Mouse (Mus musculus) hindbrain, embryonic 16.5 days (tissue): Measurements from ENCODE around the gene Arhgap23. TPM values are rescaled to one million over a fixed set of nuclear protein-coding genes. Genes with fewer than 3 reads are reported as not detected.

ENCODE experiments used
- ATAC-seq: fragments of 200-750 bp; cut with Nextera tagmentation; 2 replicates; pipeline ENCODE4 v1.8.0; 2017; ENCODE audit warnings: moderate TSS enrichment, moderate library complexity
- H3K27ac ChIP-seq: fragments of 300-500 bp; sonication (generic); 2 replicates; pipeline ENCODE4 v1.5.1; 2014; ENCODE audit warnings: low read depth, mild to moderate bottlenecking, control low read depth, low read length, moderate library complexity
- H3K27me3 ChIP-seq: fragments of 300-500 bp; sonication (generic); replicated peaks from 2 replicates; pipeline ENCODE4 v1.6.1; 2014; ENCODE audit warnings: low read length; ENCODE audit not compliant: control insufficient read depth, insufficient read depth
- H3K36me3 ChIP-seq: fragments of 300-500 bp; sonication (generic); 2 replicates; pipeline ENCODE4 v1.6.1; 2014; ENCODE audit warnings: mild to moderate bottlenecking, low read length, moderate library complexity, mixed read lengths; ENCODE audit not compliant: control insufficient read depth, insufficient read depth
- H3K4me1 ChIP-seq: fragments of 300-500 bp; sonication (generic); 2 replicates; pipeline ENCODE4 v1.6.1; 2014; ENCODE audit warnings: low read depth, low read length; ENCODE audit not compliant: control insufficient read depth, insufficient read depth
- H3K4me2 ChIP-seq: fragments of 300-500 bp; sonication (generic); 2 replicates; pipeline ENCODE4 v1.6.1; 2014; ENCODE audit warnings: mild to moderate bottlenecking, low read length, control low read depth, moderate library complexity
- H3K4me3 ChIP-seq: fragments of 300-500 bp; sonication (generic); 2 replicates; pipeline ENCODE4 v1.5.1; 2014; ENCODE audit warnings: mild to moderate bottlenecking, low read length, control low read depth, moderate library complexity
- H3K9ac ChIP-seq: fragments of 300-500 bp; sonication (generic); 2 replicates; pipeline ENCODE4 v1.6.1; 2014; ENCODE audit warnings: low read depth, mild to moderate bottlenecking, control low read depth, low read length, moderate library complexity
- H3K9me3 ChIP-seq: fragments of 300-500 bp; sonication (generic); 2 replicates; pipeline ENCODE4 v1.6.1; 2014; ENCODE audit warnings: mild to moderate bottlenecking, low read length, moderate library complexity; ENCODE audit not compliant: control insufficient read depth
- WGBS: fragments of 180-500 bp; shearing (Covaris S2); extraction: QIAGEN DNeasy Blood & Tissue Kit; methylation state at CpG from one replicate; pipeline ENCODE4 v1.1.7; 2014; 5-methylcytosine and 5-hydroxymethylcytosine counted together
- polyA plus RNA-seq: library from polyadenylated mRNA; unstranded; fragments of >200 nt; fragmentation: Nextera tagmentation; extraction: Ambion mirVana; gene quantifications from 2 replicates; pipeline ENCODE4 v1.2.1, GENCODE M21; 2015

Gene Arhgap23
- polyA plus RNA-seq, 1 experiment from 2014 or later, result 9.4 TPM

- WGBS, result 92% methylated on average over 2 of the region's 2 CpGs
- no peak overlapping the region for H3K4me3 ChIP-seq
- no peaks in the 10 kb centered on the region; the same call in 1 of the 2 replicates for H3K4me1 ChIP-seq
- ATAC-seq, result no peak
- H3K4me2 ChIP-seq, result no peak overlapping the region
- no peak overlapping the region for H3K27ac ChIP-seq
- peaks cover 23% of the 10 kb centered on the region for H3K36me3 ChIP-seq
- H3K27me3 ChIP-seq, result no peaks in the 10 kb centered on the region
- no peaks in the 10 kb centered on the region for H3K9me3 ChIP-seq
- H3K9ac ChIP-seq, result no peak overlapping the region
Observed at GRCm38 (mm10) chr11:97387811-97388210, 27.5 kb upstream of the Arhgap23 start.

GRCm38 (mm10) chr11:97389127-97389526 lies 26.2 kb upstream of the Arhgap23 start:
- H3K4me2 ChIP-seq, result no peak overlapping the region
- H3K4me1 ChIP-seq, result no peaks in the 10 kb centered on the region; the same call in 1 of the 2 replicates
- no peak for ATAC-seq
- H3K36me3 ChIP-seq, result peaks cover 27% of the 10 kb centered on the region
- H3K27ac ChIP-seq, result no peak overlapping the region
- no peaks in the 10 kb centered on the region for H3K27me3 ChIP-seq
- H3K9ac ChIP-seq, result no peak overlapping the region
- no peaks in the 10 kb centered on the region for H3K9me3 ChIP-seq
- no peak overlapping the region for H3K4me3 ChIP-seq
- WGBS, result 92% methylated on average over 8 of the region's 8 CpGs

- no peak overlapping the region for H3K4me2 ChIP-seq
- 79% methylated on average over 11 of the region's 11 CpGs for WGBS
- H3K36me3 ChIP-seq, result peaks cover 35% of the 10 kb centered on the region
- H3K4me1 ChIP-seq, result no peaks in the 10 kb centered on the region; the same call in 1 of the 2 replicates
- no peak overlapping the region for H3K27ac ChIP-seq
- H3K9me3 ChIP-seq, result no peaks in the 10 kb centered on the region
- H3K27me3 ChIP-seq, result no peaks in the 10 kb centered on the region
- no peak overlapping the region for H3K9ac ChIP-seq
- H3K4me3 ChIP-seq, result no peak overlapping the region
- ATAC-seq, result no peak
Observed at GRCm38 (mm10) chr11:97393658-97394057, 21.7 kb upstream of the Arhgap23 start.

- H3K36me3 ChIP-seq, result peaks cover 35% of the 10 kb centered on the region
- H3K9ac ChIP-seq, result no peak overlapping the region
- ATAC-seq, result no peak
- H3K27ac ChIP-seq, result no peak overlapping the region
- H3K27me3 ChIP-seq, result no peaks in the 10 kb centered on the region
- H3K4me1 ChIP-seq, result no peaks in the 10 kb centered on the region; the same call in 1 of the 2 replicates
- no peaks in the 10 kb centered on the region for H3K9me3 ChIP-seq
- 84% methylated on average over 10 of the region's 11 CpGs for WGBS
- H3K4me3 ChIP-seq, result no peak overlapping the region
- no peak overlapping the region for H3K4me2 ChIP-seq
Observed at GRCm38 (mm10) chr11:97394146-97394545, 21.2 kb upstream of the Arhgap23 start.

GRCm38 (mm10) chr11:97398506-97398905 lies 16.8 kb upstream of the Arhgap23 start:
- Histone ChIP-seq H3K4me2 (no peak overlapping the region), H3K36me3 (peaks cover 18% of the 10 kb centered on the region), H3K4me1 (peaks cover 10% of the 10 kb centered on the region), H3K27me3 (no peaks in the 10 kb centered on the region), H3K9me3 (no peaks in the 10 kb centered on the region), H3K9ac (no peak overlapping the region), H3K4me3 (no peak overlapping the region), H3K27ac (no peak overlapping the region)
- 74% methylated on average over 2 of the region's 2 CpGs for WGBS
- ATAC-seq, result no peak

- Histone ChIP-seq H3K4me3 (peak overlapping the region; percentile 45), H3K27ac (peak overlapping the region; percentile 71), H3K4me2 (peak overlapping the region; percentile 94), H3K9me3 (no peaks in the 10 kb centered on the region), H3K4me1 (peaks cover 13% of the 10 kb centered on the region), H3K9ac (peak overlapping the region; percentile 36; the same call in 1 of the 2 replicates), H3K27me3 (no peaks in the 10 kb centered on the region), H3K36me3 (peaks cover 6% of the 10 kb centered on the region)
- 3% methylated on average over 23 of the region's 23 CpGs for WGBS
- peak; percentile 77 for ATAC-seq
Observed at GRCm38 (mm10) chr11:97399958-97400710, 15.2 kb upstream of the Arhgap23 start.

GRCm38 (mm10) chr11:97401082-97401481 lies 14.3 kb upstream of the Arhgap23 start:
- H3K4me1 ChIP-seq, result peaks cover 23% of the 10 kb centered on the region
- 12% methylated on average over 6 of the region's 6 CpGs for WGBS
- H3K27ac ChIP-seq, result peak overlapping the region; percentile 71
- no peak overlapping the region for H3K4me3 ChIP-seq
- peaks cover 4% of the 10 kb centered on the region; the same call in 1 of the 2 replicates for H3K36me3 ChIP-seq
- no peaks in the 10 kb centered on the region for H3K27me3 ChIP-seq
- peak; percentile 7; the same call in 1 of the 2 replicates for ATAC-seq
- H3K9ac ChIP-seq, result peak overlapping the region; percentile 35
- H3K9me3 ChIP-seq, result no peaks in the 10 kb centered on the region
- H3K4me2 ChIP-seq, result peak overlapping the region; percentile 94

GRCm38 (mm10) chr11:97401686-97402435 lies 13.5 kb upstream of the Arhgap23 start:
- Histone ChIP-seq H3K4me3 (no peak overlapping the region), H3K27ac (no peak overlapping the region), H3K4me1 (peaks cover 31% of the 10 kb centered on the region), H3K9ac (no peak overlapping the region), H3K27me3 (no peaks in the 10 kb centered on the region), H3K4me2 (no peak overlapping the region), H3K9me3 (no peaks in the 10 kb centered on the region), H3K36me3 (no peaks in the 10 kb centered on the region)
- 81% methylated on average over 3 of the region's 3 CpGs for WGBS
- no peak for ATAC-seq

- H3K9ac ChIP-seq, result no peak overlapping the region
- peaks cover 37% of the 10 kb centered on the region for H3K4me1 ChIP-seq
- no peak overlapping the region for H3K4me2 ChIP-seq
- H3K9me3 ChIP-seq, result no peaks in the 10 kb centered on the region
- no peak overlapping the region for H3K4me3 ChIP-seq
- H3K27me3 ChIP-seq, result no peaks in the 10 kb centered on the region
- no peaks in the 10 kb centered on the region for H3K36me3 ChIP-seq
- no peak overlapping the region for H3K27ac ChIP-seq
- ATAC-seq, result no peak
- WGBS, result 26% methylated on average over 2 of the region's 2 CpGs
Observed at GRCm38 (mm10) chr11:97402746-97403145, 12.6 kb upstream of the Arhgap23 start.
